Mouse (Mus musculus) lung, embryonic 14.5 days (tissue): ENCODE measurements at regions not wholly inside any gene's neighbourhood (a gene's known extent, or its start where the extent isn't known, plus 50 kb on each side); places are given as distances from the start of the nearest gene placed in this dataset.
"Not testable (repeated sequence)": the region's sequence is repeated elsewhere in the genome, so short reads cannot be mapped to it uniquely, and the experiment has no call there.

Source experiments
- ATAC-seq: fragments of 200-750 bp; cut with Nextera tagmentation; 2 replicates; pipeline ENCODE4 v1.8.0; 2017; ENCODE audit warnings: mild to moderate bottlenecking, moderate TSS enrichment, moderate library complexity; ENCODE audit not compliant: insufficient read depth
- DNase-seq: peaks from one replicate; pipeline ENCODE4 v3.0.0-alpha.2; 2015
- H3K27ac ChIP-seq: fragments of 300-500 bp; sonication (generic); 2 replicates; pipeline ENCODE4 v1.5.1; 2014; ENCODE audit warnings: low read depth, mild to moderate bottlenecking, moderate library complexity
- H3K27me3 ChIP-seq: fragments of 300-500 bp; sonication (generic); 2 replicates; pipeline ENCODE4 v1.6.1; 2014; ENCODE audit warnings: low read length, control low read depth; ENCODE audit not compliant: insufficient read depth
- H3K36me3 ChIP-seq: fragments of 300-500 bp; sonication (generic); 2 replicates; pipeline ENCODE4 v1.6.1; 2014; ENCODE audit warnings: control low read depth; ENCODE audit not compliant: insufficient read depth
- H3K4me1 ChIP-seq: fragments of 300-500 bp; sonication (generic); 2 replicates; pipeline ENCODE4 v1.6.1; 2014; ENCODE audit warnings: antibody characterized with exemption, control low read depth; ENCODE audit not compliant: insufficient read depth
- H3K4me2 ChIP-seq: fragments of 300-500 bp; sonication (generic); 2 replicates; pipeline ENCODE4 v1.6.1; 2014; ENCODE audit warnings: mild to moderate bottlenecking
- H3K4me3 ChIP-seq: fragments of 300-500 bp; sonication (generic); 2 replicates; pipeline ENCODE4 v1.5.1; 2014; ENCODE audit warnings: low read depth, low read length
- H3K9ac ChIP-seq: fragments of 300-500 bp; sonication (generic); 2 replicates; pipeline ENCODE4 v1.6.1; 2014
- H3K9me3 ChIP-seq: fragments of 300-500 bp; sonication (generic); 2 replicates; pipeline ENCODE4 v1.6.1; 2016; ENCODE audit warnings: low read depth, low read length, control low read depth
- CTCF ChIP-seq: IDR thresholded peaks from 2 replicates; pipeline ENCODE4 v1.5.1; 2016; ENCODE audit warnings: antibody characterized with exemption, low read depth
- WGBS: fragments of 180-500 bp; shearing (Covaris S2); extraction: QIAGEN DNeasy Blood & Tissue Kit; methylation state at CpG from one replicate; pipeline ENCODE4 v1.1.7; 2014; 5-methylcytosine and 5-hydroxymethylcytosine counted together

GRCm38 (mm10) chr1:105463819-105464614 is 107.5 kb upstream of the Rnf152 start:
- TF ChIP-seq CTCF: no peak
- Histone ChIP-seq H3K9me3 (no peaks in the 10 kb centered on the region), H3K9ac (no peak overlapping the region), H3K27me3 (no peaks in the 10 kb centered on the region), H3K4me2 (no peak overlapping the region), H3K36me3 (no peaks in the 10 kb centered on the region), H3K4me3 (no peak overlapping the region), H3K27ac (no peak overlapping the region), H3K4me1 (no peaks in the 10 kb centered on the region)
- no peak for ATAC-seq
- WGBS: 84% methylated on average over 2 of the region's 2 CpGs
- DNase-seq: no peak

- no peak overlapping the region for H3K9ac ChIP-seq
- TF ChIP-seq CTCF: no peak
- H3K36me3 ChIP-seq: no peaks in the 10 kb centered on the region
- H3K4me1 ChIP-seq: no peaks in the 10 kb centered on the region
- H3K27me3 ChIP-seq: no peaks in the 10 kb centered on the region
- 75% methylated on average over 1 of the region's 1 CpGs for WGBS
- no peak overlapping the region for H3K4me2 ChIP-seq
- H3K9me3 ChIP-seq: no peaks in the 10 kb centered on the region
- H3K4me3 ChIP-seq: no peak overlapping the region
- no peak overlapping the region for H3K27ac ChIP-seq
- DNase-seq (no peak), ATAC-seq (no peak)
These were observed 106.2 kb upstream of the Rnf152 start for GRCm38 (mm10) chr1:105462695-105463094.

GRCm38 (mm10) chr1:105455783-105456182 is 99.3 kb upstream of the Rnf152 start:
- not testable (repeated sequence) for H3K4me3 ChIP-seq, ATAC-seq, H3K4me2 ChIP-seq, H3K36me3 ChIP-seq, H3K9ac ChIP-seq, H3K4me1 ChIP-seq, H3K27me3 ChIP-seq, H3K9me3 ChIP-seq, DNase-seq, H3K27ac ChIP-seq
- WGBS: 94% methylated on average over 13 of the region's 13 CpGs

- Histone ChIP-seq H3K4me2 (no peak overlapping the region), H3K9me3 (no peaks in the 10 kb centered on the region), H3K9ac (no peak overlapping the region), H3K36me3 (no peaks in the 10 kb centered on the region), H3K27ac (no peak overlapping the region), H3K4me3 (no peak overlapping the region), H3K4me1 (no peaks in the 10 kb centered on the region), H3K27me3 (no peaks in the 10 kb centered on the region)
- WGBS: 68% methylated on average over 1 of the region's 1 CpGs
- ATAC-seq: no peak
- no peak for TF ChIP-seq CTCF
- no peak for DNase-seq
These were observed 98.2 kb upstream of the Rnf152 start for GRCm38 (mm10) chr1:105454687-105455086.

GRCm38 (mm10) chr1:105446212-105446611 is 89.7 kb upstream of the Rnf152 start:
- DNase-seq (peak; percentile 33), ATAC-seq (no peak)
- Histone ChIP-seq H3K36me3 (no peaks in the 10 kb centered on the region), H3K4me2 (no peak overlapping the region), H3K9ac (no peak overlapping the region), H3K27me3 (no peaks in the 10 kb centered on the region), H3K9me3 (no peaks in the 10 kb centered on the region), H3K27ac (no peak overlapping the region), H3K4me1 (no peaks in the 10 kb centered on the region), H3K4me3 (no peak overlapping the region)
- WGBS: 47% methylated on average over 1 of the region's 1 CpGs
- peak; percentile 29; the same call in 1 of the 2 replicates for TF ChIP-seq CTCF

- H3K4me3 ChIP-seq: no peak overlapping the region
- ATAC-seq (no peak), DNase-seq (no peak)
- no peak overlapping the region for H3K4me2 ChIP-seq
- 80% methylated on average over 5 of the region's 5 CpGs for WGBS
- no peak overlapping the region for H3K27ac ChIP-seq
- no peaks in the 10 kb centered on the region for H3K9me3 ChIP-seq
- TF ChIP-seq CTCF: no peak
- no peaks in the 10 kb centered on the region for H3K27me3 ChIP-seq
- no peaks in the 10 kb centered on the region for H3K36me3 ChIP-seq
- H3K9ac ChIP-seq: no peak overlapping the region
- H3K4me1 ChIP-seq: no peaks in the 10 kb centered on the region
These were observed 87.0 kb upstream of the Rnf152 start for GRCm38 (mm10) chr1:105443546-105443945.

GRCm38 (mm10) chr1:105440296-105440695 is 83.8 kb upstream of the Rnf152 start:
- Histone ChIP-seq H3K4me3 (no peak overlapping the region), H3K36me3 (no peaks in the 10 kb centered on the region), H3K9ac (no peak overlapping the region), H3K27me3 (no peaks in the 10 kb centered on the region), H3K4me1 (no peaks in the 10 kb centered on the region), H3K27ac (no peak overlapping the region), H3K9me3 (no peaks in the 10 kb centered on the region), H3K4me2 (no peak overlapping the region)
- 54% methylated on average over 3 of the region's 3 CpGs for WGBS
- TF ChIP-seq CTCF: no peak
- ATAC-seq (no peak), DNase-seq (no peak)
